Mouse (Mus musculus) forebrain, embryonic 12.5 days (tissue): ENCODE measurements at regions not wholly inside any gene's neighbourhood (a gene's known extent, or its start where the extent isn't known, plus 50 kb on each side); places are given as distances from the start of the nearest gene placed in this dataset.

ENCODE experiments used
- ATAC-seq: fragments of 200-750 bp; cut with Nextera tagmentation; 2 replicates; pipeline ENCODE4 v1.8.0; 2017; ENCODE audit warnings: moderate TSS enrichment; ENCODE audit not compliant: low FRiP score
- H3K27ac ChIP-seq: fragments of 300-500 bp; sonication (generic); 2 replicates; pipeline ENCODE4 v1.5.1; 2016; ENCODE audit warnings: mild to moderate bottlenecking
- H3K27me3 ChIP-seq: fragments of 300-500 bp; sonication (generic); 2 replicates; pipeline ENCODE4 v1.6.1; 2016; ENCODE audit warnings: mild to moderate bottlenecking
- H3K36me3 ChIP-seq: fragments of 300-500 bp; sonication (generic); replicated peaks from 2 replicates; pipeline ENCODE4 v1.6.1; 2016; ENCODE audit warnings: mild to moderate bottlenecking
- H3K4me1 ChIP-seq: fragments of 300-500 bp; sonication (generic); 2 replicates; pipeline ENCODE4 v1.6.1; 2016
- H3K4me2 ChIP-seq: fragments of 300-500 bp; sonication (generic); 2 replicates; pipeline ENCODE4 v1.6.1; 2016; ENCODE audit warnings: mild to moderate bottlenecking, moderate library complexity
- H3K4me3 ChIP-seq: fragments of 300-500 bp; sonication (generic); replicated peaks from 2 replicates; pipeline ENCODE4 v1.5.1; 2016; ENCODE audit warnings: mild to moderate bottlenecking
- H3K9ac ChIP-seq: fragments of 300-500 bp; sonication (generic); 2 replicates; pipeline ENCODE4 v1.6.1; 2016; ENCODE audit warnings: mild to moderate bottlenecking
- H3K9me3 ChIP-seq: fragments of 300-500 bp; sonication (generic); 2 replicates; pipeline ENCODE4 v1.6.1; 2016
- WGBS: fragments of 180-500 bp; shearing (Covaris S2); methylation state at CpG from one replicate; pipeline ENCODE4 v1.1.7; 2016; 5-methylcytosine and 5-hydroxymethylcytosine counted together

DNA sequence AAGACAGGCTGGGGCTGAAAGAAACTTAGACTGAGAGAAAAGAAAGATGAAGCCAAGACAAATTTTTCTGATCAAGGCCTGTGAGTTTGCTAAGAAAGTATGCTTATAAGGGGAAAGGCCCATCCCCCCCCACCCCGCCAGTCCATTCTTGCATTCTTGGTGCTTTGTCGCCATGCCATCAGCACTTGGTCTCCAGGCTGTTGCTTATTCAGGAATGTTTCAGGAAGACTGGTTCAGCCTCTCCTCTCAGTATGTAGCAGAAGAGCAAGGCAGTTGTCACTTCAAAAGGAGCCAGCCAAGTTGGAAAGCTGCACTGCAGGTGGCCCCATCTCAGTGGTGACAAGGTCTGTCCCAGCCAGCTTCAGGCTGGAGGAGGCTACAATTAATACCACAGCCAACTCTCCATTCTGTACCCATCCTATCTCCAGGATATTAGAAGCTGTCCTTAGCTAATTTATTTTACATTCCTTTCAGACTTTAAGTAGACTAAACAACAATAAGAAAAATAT is 555.8 kb downstream of the Trib2 start:
- no peak overlapping the region for H3K27ac ChIP-seq
- H3K27me3 ChIP-seq, result no peaks in the 10 kb centered on the region
- H3K4me1 ChIP-seq, result no peaks in the 10 kb centered on the region
- H3K4me3 ChIP-seq, result no peak overlapping the region
- H3K36me3 ChIP-seq, result no peaks in the 10 kb centered on the region
- 77% methylated on average over 2 of the region's 2 CpGs for WGBS
- H3K4me2 ChIP-seq, result no peak overlapping the region
- no peak for ATAC-seq
- no peak overlapping the region for H3K9ac ChIP-seq
- H3K9me3 ChIP-seq, result no peaks in the 10 kb centered on the region

GRCm38 (mm10) chr12:15244966-15245365 is 571.8 kb downstream of the Trib2 start:
- Histone ChIP-seq H3K36me3 (no peaks in the 10 kb centered on the region), H3K27ac (no peak overlapping the region)
- no peak for ATAC-seq

DNA sequence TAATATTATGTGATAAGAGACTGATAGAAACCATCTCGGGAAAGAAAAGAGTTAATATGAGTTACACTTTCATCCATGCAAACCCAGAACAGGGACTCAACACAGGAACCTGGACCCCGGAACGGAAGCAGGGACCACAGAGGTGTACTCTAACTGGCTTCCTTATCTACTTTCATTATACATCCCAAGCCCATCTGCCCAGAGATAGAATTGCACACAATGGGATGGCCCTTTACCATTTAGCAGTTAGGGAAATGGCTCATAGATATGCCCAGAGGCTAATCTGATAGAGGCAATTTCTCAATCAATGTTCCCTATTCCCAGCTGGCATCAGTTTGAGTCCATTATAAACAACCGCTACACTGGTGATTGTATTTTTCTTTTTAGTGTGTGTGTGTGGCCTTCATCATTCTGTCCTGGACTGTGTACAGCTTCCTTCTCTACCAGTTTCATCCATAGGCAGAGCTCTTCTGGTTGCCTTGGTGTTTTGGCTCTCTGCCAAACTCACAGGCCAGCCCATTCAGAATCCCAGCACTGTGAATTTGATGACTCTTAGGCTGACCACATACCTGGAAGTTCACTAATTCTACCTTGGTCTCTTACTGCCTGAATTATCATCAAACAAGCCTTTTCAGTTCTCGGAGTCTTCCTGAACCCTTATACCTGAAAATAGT is 594.1 kb downstream of the Trib2 start:
- H3K36me3 ChIP-seq, result no peaks in the 10 kb centered on the region
- WGBS, result 91% methylated on average over 5 of the region's 5 CpGs
- peak; percentile 72; the same call in 1 of the 2 replicates for ATAC-seq

More at GRCm38 (mm10) chr12:15244966-15245365, 571.8 kb downstream of the Trib2 start:
- H3K27me3 ChIP-seq, result no peaks in the 10 kb centered on the region
- WGBS, result 85% methylated on average over 4 of the region's 4 CpGs
- H3K4me2 ChIP-seq, result no peak overlapping the region
- no peak overlapping the region for H3K4me3 ChIP-seq
- H3K9ac ChIP-seq, result no peak overlapping the region
- H3K9me3 ChIP-seq, result no peaks in the 10 kb centered on the region
- H3K4me1 ChIP-seq, result no peaks in the 10 kb centered on the region

DNA sequence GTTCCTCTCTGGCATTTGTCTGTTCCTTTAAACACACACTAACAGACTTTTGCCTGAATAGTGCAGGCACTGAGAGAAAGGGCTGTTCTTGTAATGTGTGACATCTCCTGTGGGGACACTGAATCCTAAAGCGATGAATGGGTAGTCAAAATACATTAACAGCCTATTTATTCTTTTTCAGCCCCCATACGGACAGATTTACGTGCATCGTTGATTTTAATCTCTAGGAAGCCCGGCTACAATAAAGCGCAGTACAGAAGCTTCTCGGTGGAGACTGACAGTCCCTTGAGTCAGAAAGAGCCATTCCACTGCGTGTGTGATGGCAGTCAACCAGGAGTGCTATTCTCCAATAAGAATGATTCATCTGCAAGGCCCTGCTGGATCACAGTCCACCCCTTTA is 598.2 kb downstream of the Trib2 start:
- Histone ChIP-seq H3K27me3 (no peaks in the 10 kb centered on the region), H3K4me3 (no peak overlapping the region), H3K27ac (no peak overlapping the region), H3K4me2 (peak overlapping the region; percentile 34), H3K4me1 (peaks cover 9% of the 10 kb centered on the region), H3K36me3 (no peaks in the 10 kb centered on the region), H3K9ac (no peak overlapping the region), H3K9me3 (no peaks in the 10 kb centered on the region)
- peak; percentile 63 for ATAC-seq
- 17% methylated on average over 8 of the region's 8 CpGs for WGBS

More for the DNA sequence above, 594.1 kb downstream of the Trib2 start:
- no peak overlapping the region for H3K27ac ChIP-seq
- no peak overlapping the region for H3K4me2 ChIP-seq
- peaks cover 9% of the 10 kb centered on the region for H3K4me1 ChIP-seq
- no peaks in the 10 kb centered on the region for H3K27me3 ChIP-seq
- no peak overlapping the region for H3K4me3 ChIP-seq
- H3K9ac ChIP-seq, result no peak overlapping the region
- no peaks in the 10 kb centered on the region for H3K9me3 ChIP-seq

GRCm38 (mm10) chr12:15216180-15216579 is 600.5 kb downstream of the Trib2 start:
- no peaks in the 10 kb centered on the region for H3K9me3 ChIP-seq
- H3K4me2 ChIP-seq, result no peak overlapping the region
- H3K36me3 ChIP-seq, result no peaks in the 10 kb centered on the region
- H3K4me3 ChIP-seq, result no peak overlapping the region
- peaks cover 4% of the 10 kb centered on the region for H3K4me1 ChIP-seq
- no peaks in the 10 kb centered on the region for H3K27me3 ChIP-seq
- no peak overlapping the region for H3K27ac ChIP-seq
- no peak overlapping the region for H3K9ac ChIP-seq
- peak; percentile 64 for ATAC-seq
- WGBS, result 74% methylated on average over 3 of the region's 3 CpGs

GRCm38 (mm10) chr12:15174411-15175041 is 642.2 kb downstream of the Trib2 start:
- no peaks in the 10 kb centered on the region for H3K27me3 ChIP-seq
- no peak overlapping the region for H3K4me3 ChIP-seq
- 66% methylated on average over 6 of the region's 6 CpGs for WGBS
- no peaks in the 10 kb centered on the region for H3K36me3 ChIP-seq
- H3K9ac ChIP-seq, result no peak overlapping the region
- peak; percentile 30; the same call in 1 of the 2 replicates for ATAC-seq
- no peaks in the 10 kb centered on the region for H3K4me1 ChIP-seq
- no peak overlapping the region for H3K4me2 ChIP-seq
- no peak overlapping the region for H3K27ac ChIP-seq
- H3K9me3 ChIP-seq, result no peaks in the 10 kb centered on the region

DNA sequence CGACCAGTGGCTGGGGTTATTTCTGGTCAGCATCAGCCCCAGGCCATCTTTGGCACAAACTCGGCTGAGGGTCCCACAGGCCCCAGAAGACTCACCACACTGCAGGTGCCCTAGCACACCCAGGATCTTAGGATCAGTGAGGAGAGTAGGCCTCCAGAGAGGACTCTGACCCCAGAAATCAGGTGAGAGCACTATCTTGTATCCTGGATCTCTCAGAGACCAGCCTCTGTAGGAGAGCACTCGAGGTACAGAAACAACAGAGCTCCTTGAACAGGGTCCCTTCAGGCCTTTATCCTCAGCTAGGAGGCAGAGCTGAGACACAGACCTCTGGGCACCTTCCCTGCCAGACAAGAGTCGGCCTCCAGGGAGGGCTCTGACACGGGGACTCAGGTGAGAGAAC is 654.1 kb downstream of the Trib2 start:
- Histone ChIP-seq H3K4me1 (no peaks in the 10 kb centered on the region), H3K27ac (no peak overlapping the region), H3K9me3 (no peaks in the 10 kb centered on the region), H3K4me3 (no peak overlapping the region), H3K4me2 (no peak overlapping the region), H3K36me3 (no peaks in the 10 kb centered on the region), H3K9ac (no peak overlapping the region), H3K27me3 (no peaks in the 10 kb centered on the region)
- ATAC-seq, result no peak
- 85% methylated on average over 5 of the region's 5 CpGs for WGBS

DNA sequence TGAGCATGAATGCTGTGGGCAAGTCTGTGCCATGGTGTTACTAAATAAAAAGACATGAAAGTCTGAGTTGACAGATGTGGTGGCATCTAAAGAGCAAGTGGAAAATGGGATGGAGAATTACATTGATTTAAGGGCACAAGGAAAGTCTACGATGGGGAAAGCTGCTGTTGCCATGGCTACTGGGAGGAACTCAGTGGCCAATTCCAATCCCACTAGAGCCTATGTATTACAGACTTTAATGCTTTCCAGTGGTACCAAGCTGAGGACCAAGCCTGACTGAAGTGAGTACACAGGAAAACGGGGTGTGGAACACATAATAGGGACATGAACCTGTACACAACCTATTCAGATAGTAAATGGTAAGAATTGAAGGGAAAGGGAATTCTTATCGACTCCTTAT is 654.9 kb downstream of the Trib2 start:
- Histone ChIP-seq H3K9ac (no peak overlapping the region), H3K27me3 (no peaks in the 10 kb centered on the region), H3K36me3 (no peaks in the 10 kb centered on the region), H3K4me2 (no peak overlapping the region), H3K27ac (no peak overlapping the region), H3K4me1 (no peaks in the 10 kb centered on the region), H3K9me3 (no peaks in the 10 kb centered on the region), H3K4me3 (no peak overlapping the region)
- no peak for ATAC-seq
- 68% methylated on average over 3 of the region's 3 CpGs for WGBS

GRCm38 (mm10) chr12:15160478-15160998 is 656.2 kb downstream of the Trib2 start:
- Histone ChIP-seq H3K4me2 (no peak overlapping the region), H3K9ac (no peak overlapping the region), H3K4me1 (no peaks in the 10 kb centered on the region), H3K27ac (no peak overlapping the region), H3K27me3 (no peaks in the 10 kb centered on the region), H3K4me3 (no peak overlapping the region), H3K9me3 (no peaks in the 10 kb centered on the region), H3K36me3 (no peaks in the 10 kb centered on the region)
- no peak for ATAC-seq
- 93% methylated on average over 2 of the region's 2 CpGs for WGBS

- 81% methylated on average over 2 of the region's 2 CpGs for WGBS
These were observed 670.3 kb downstream of the Trib2 start for GRCm38 (mm10) chr12:15146398-15146797.

DNA sequence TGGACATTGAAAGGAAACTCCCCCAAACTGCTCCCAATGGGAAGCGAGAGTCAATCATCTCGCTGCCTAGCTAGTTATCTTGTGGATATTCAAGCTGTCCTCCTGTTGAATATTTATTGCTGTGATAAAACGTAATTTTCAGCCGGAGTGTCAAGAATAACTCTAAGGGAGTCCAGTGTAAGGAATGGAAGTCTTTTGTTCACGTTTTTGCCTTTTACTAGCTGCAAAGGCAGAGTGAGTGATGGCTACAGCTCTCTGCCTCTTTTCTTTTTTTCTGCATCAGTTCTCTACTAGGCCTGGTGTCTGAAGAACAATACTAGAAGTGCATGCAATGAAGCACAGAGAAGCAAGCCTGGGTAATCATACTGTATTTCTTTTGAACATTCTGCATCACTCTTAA is 679.7 kb downstream of the Trib2 start:
- no peaks in the 10 kb centered on the region for H3K9me3 ChIP-seq
- no peak overlapping the region for H3K27ac ChIP-seq
- no peaks in the 10 kb centered on the region for H3K36me3 ChIP-seq
- no peaks in the 10 kb centered on the region for H3K27me3 ChIP-seq
- no peak overlapping the region for H3K9ac ChIP-seq
- WGBS, result 69% methylated on average over 5 of the region's 5 CpGs
- no peak for ATAC-seq
- no peaks in the 10 kb centered on the region for H3K4me1 ChIP-seq
- H3K4me2 ChIP-seq, result no peak overlapping the region
- no peak overlapping the region for H3K4me3 ChIP-seq

More at GRCm38 (mm10) chr12:15146398-15146797, 670.3 kb downstream of the Trib2 start:
- Histone ChIP-seq H3K27me3 (no peaks in the 10 kb centered on the region), H3K9ac (no peak overlapping the region), H3K36me3 (no peaks in the 10 kb centered on the region), H3K4me1 (no peaks in the 10 kb centered on the region), H3K27ac (no peak overlapping the region), H3K4me2 (no peak overlapping the region), H3K9me3 (no peaks in the 10 kb centered on the region), H3K4me3 (no peak overlapping the region)
- ATAC-seq, result no peak

- no peak overlapping the region for H3K4me2 ChIP-seq
- no peaks in the 10 kb centered on the region for H3K9me3 ChIP-seq
- no peak overlapping the region for H3K4me3 ChIP-seq
- H3K27ac ChIP-seq, result no peak overlapping the region
- no peaks in the 10 kb centered on the region for H3K27me3 ChIP-seq
- no peak for ATAC-seq
- WGBS, result 75% methylated on average over 3 of the region's 3 CpGs
- no peaks in the 10 kb centered on the region for H3K36me3 ChIP-seq
- no peak overlapping the region for H3K9ac ChIP-seq
- H3K4me1 ChIP-seq, result no peaks in the 10 kb centered on the region
These were observed 692.5 kb downstream of the Trib2 start for GRCm38 (mm10) chr12:15124179-15124578.
